Mouse (Mus musculus): Measurements from ENCODE around the gene Prkag3. TPM values are rescaled to one million over a fixed set of nuclear protein-coding genes. Genes with fewer than 3 reads are reported as not detected.

Prkag3 gene
- 0.15 TPM for polyA plus RNA-seq (2015; fragmentation: Illumina TruSeq; extraction: RNeasy Lipid Tissue Mini Kit (QIAGEN cat#74804); ENCODE audit: insufficient read depth, low replicate concordance)

GRCm38 (mm10) chr1:74748643-74749271, at the start of gene Prkag3:
Gene Prkag3, minus strand, starts transcription at chr1:74749221.

GRCm38 (mm10) chr1:74791249-74791648, 42.2 kb upstream of the Prkag3 start, which contains the start of gene Wnt10a:
Gene Wnt10a, plus strand, starts transcription at chr1:74791516.

GRCm38 (mm10) chr1:74771845-74771930, 22.7 kb upstream of the Prkag3 start, which contains the start of gene Wnt6:
Gene Wnt6, plus strand, starts transcription at chr1:74771892.

GRCm38 (mm10) chr1:74713099-74713858, 35.7 kb downstream of the Prkag3 start, which contains the start of gene Cyp27a1:
Gene Cyp27a1, plus strand, starts transcription at chr1:74713574.

Other genes starting within 250 kb of the Prkag3 start
- 35.8 TPM for gene Cnot9, start 243.2 kb downstream of the Prkag3 start, polyA plus RNA-seq (2015; fragmentation: Illumina TruSeq; extraction: RNeasy Lipid Tissue Mini Kit (QIAGEN cat#74804); ENCODE audit: insufficient read depth, low replicate concordance)
- gene Plcd4, start 206.3 kb downstream of the Prkag3 start, polyA plus RNA-seq (2015; fragmentation: Illumina TruSeq; extraction: RNeasy Lipid Tissue Mini Kit (QIAGEN cat#74804); ENCODE audit: insufficient read depth, low replicate concordance): not detected
- gene Usp37, start 204.9 kb downstream of the Prkag3 start, polyA plus RNA-seq (2015; fragmentation: Illumina TruSeq; extraction: RNeasy Lipid Tissue Mini Kit (QIAGEN cat#74804); ENCODE audit: insufficient read depth, low replicate concordance): 19.9 TPM
- 13.7 TPM for gene Zfp142, start 161.0 kb downstream of the Prkag3 start, polyA plus RNA-seq (2015; fragmentation: Illumina TruSeq; extraction: RNeasy Lipid Tissue Mini Kit (QIAGEN cat#74804); ENCODE audit: insufficient read depth, low replicate concordance)
- gene Bcs1l, start 160.9 kb downstream of the Prkag3 start, polyA plus RNA-seq (2015; fragmentation: Illumina TruSeq; extraction: RNeasy Lipid Tissue Mini Kit (QIAGEN cat#74804); ENCODE audit: insufficient read depth, low replicate concordance): 16.0 TPM
- gene Rnf25, start 147.8 kb downstream of the Prkag3 start, polyA plus RNA-seq (2015; fragmentation: Illumina TruSeq; extraction: RNeasy Lipid Tissue Mini Kit (QIAGEN cat#74804); ENCODE audit: insufficient read depth, low replicate concordance): 44.9 TPM
- gene Stk36, start 147.8 kb downstream of the Prkag3 start, polyA plus RNA-seq (2015; fragmentation: Illumina TruSeq; extraction: RNeasy Lipid Tissue Mini Kit (QIAGEN cat#74804); ENCODE audit: insufficient read depth, low replicate concordance): 0.29 TPM
- 43.7 TPM for gene Ttll4, start 87.5 kb downstream of the Prkag3 start, polyA plus RNA-seq (2015; fragmentation: Illumina TruSeq; extraction: RNeasy Lipid Tissue Mini Kit (QIAGEN cat#74804); ENCODE audit: insufficient read depth, low replicate concordance)
- 86.6 TPM for gene Cyp27a1, start 35.6 kb downstream of the Prkag3 start, polyA plus RNA-seq (2015; fragmentation: Illumina TruSeq; extraction: RNeasy Lipid Tissue Mini Kit (QIAGEN cat#74804); ENCODE audit: insufficient read depth, low replicate concordance)
- gene Wnt6, start 22.7 kb upstream of the Prkag3 start, polyA plus RNA-seq (2015; fragmentation: Illumina TruSeq; extraction: RNeasy Lipid Tissue Mini Kit (QIAGEN cat#74804); ENCODE audit: insufficient read depth, low replicate concordance): 0.47 TPM
- gene Wnt10a, start 42.3 kb upstream of the Prkag3 start, polyA plus RNA-seq (2015; fragmentation: Illumina TruSeq; extraction: RNeasy Lipid Tissue Mini Kit (QIAGEN cat#74804); ENCODE audit: insufficient read depth, low replicate concordance): 0.77 TPM
- gene Cdk5r2, start 105.7 kb upstream of the Prkag3 start, polyA plus RNA-seq (2015; fragmentation: Illumina TruSeq; extraction: RNeasy Lipid Tissue Mini Kit (QIAGEN cat#74804); ENCODE audit: insufficient read depth, low replicate concordance): not detected
- not detected for gene Fev, start 136.2 kb upstream of the Prkag3 start, polyA plus RNA-seq (2015; fragmentation: Illumina TruSeq; extraction: RNeasy Lipid Tissue Mini Kit (QIAGEN cat#74804); ENCODE audit: insufficient read depth, low replicate concordance)
- not detected for gene Cryba2, start 143.9 kb upstream of the Prkag3 start, polyA plus RNA-seq (2015; fragmentation: Illumina TruSeq; extraction: RNeasy Lipid Tissue Mini Kit (QIAGEN cat#74804); ENCODE audit: insufficient read depth, low replicate concordance)
- not detected for gene Cfap65, start 186.4 kb upstream of the Prkag3 start, polyA plus RNA-seq (2015; fragmentation: Illumina TruSeq; extraction: RNeasy Lipid Tissue Mini Kit (QIAGEN cat#74804); ENCODE audit: insufficient read depth, low replicate concordance)
- not detected for gene Ihh, start 202.5 kb upstream of the Prkag3 start, polyA plus RNA-seq (2015; fragmentation: Illumina TruSeq; extraction: RNeasy Lipid Tissue Mini Kit (QIAGEN cat#74804); ENCODE audit: insufficient read depth, low replicate concordance)